Mouse (Mus musculus): ENCODE measurements around the gene Slc2a8.

GRCm38 (mm10) chr2:32985844-32986243, 4.0 kb upstream of the Slc2a8 start:
- TF ChIP-seq TAL1 (IDR thresholded peaks at IDR 0.05; ENCODE audit: low read length) (no peak), GATA1 (IDR thresholded peaks at IDR 0.05; ENCODE audit: low read length) (no peak)
